Mouse (Mus musculus) CH12.LX (cell line): ENCODE data around the gene Rab3a. TPM values are rescaled to one million over a fixed set of nuclear protein-coding genes. Genes with fewer than 3 reads are reported as not detected.

Experiments used
- DNase-seq: peaks from one replicate; pipeline ENCODE4 v3.0.0-alpha.2; 2013; ENCODE audit errors: extremely low read depth
- H3K27ac ChIP-seq: 2 replicates; pipeline ENCODE4 v1.5.1; 2012; ENCODE audit warnings: low read depth, mild to moderate bottlenecking, control low read depth, moderate library complexity; ENCODE audit not compliant: insufficient read depth
- H3K27me3 ChIP-seq: replicated peaks from 2 replicates; pipeline ENCODE3; 2012; ENCODE audit warnings: inconsistent platforms
- H3K36me3 ChIP-seq, 2 experiments: replicated peaks in 1 of 2; 2 replicates each; pipeline versions ENCODE3 to v1.6.1; 2012; ENCODE audit warnings: inconsistent platforms in 1 of 2, low read length in 1 of 2, mild to moderate bottlenecking in 1 of 2, mixed read lengths in 1 of 2, moderate library complexity in 1 of 2; ENCODE audit not compliant: control insufficient read depth in 1 of 2, insufficient read depth in 1 of 2
- H3K4me1 ChIP-seq, 2 experiments: 2 replicates each; pipeline ENCODE4 v1.6.1; 2012; ENCODE audit warnings: inconsistent platforms in 1 of 2, moderate library complexity in 1 of 2; ENCODE audit not compliant: insufficient read depth in 2 of 2, control insufficient read depth in 1 of 2
- H3K4me2 ChIP-seq: 2 replicates; pipeline ENCODE4 v1.6.1; 2012; ENCODE audit warnings: low read depth, mild to moderate bottlenecking, control low read depth; ENCODE audit not compliant: poor library complexity, insufficient read depth, severe bottlenecking
- H3K4me3 ChIP-seq, 3 experiments: fragments of 150-350 bp in 1 of 3; sonication (generic) in 1 of 3; replicated peaks in 1 of 3; 2 replicates each; pipeline versions ENCODE3 to v1.5.1; 2011 to 2012; ENCODE audit warnings: low read depth in 2 of 3, low read length in 2 of 3, mild to moderate bottlenecking in 2 of 3, moderate library complexity in 2 of 3, control low read depth in 1 of 3, improper control_type of control experiment in 1 of 3, inconsistent platforms in 1 of 3, mixed read lengths in 1 of 3; ENCODE audit not compliant: poor library complexity in 1 of 3
- H3K79me2 ChIP-seq: replicated peaks from 2 replicates; pipeline ENCODE4 v1.6.1; 2012; ENCODE audit warnings: mild to moderate bottlenecking, moderate library complexity; ENCODE audit not compliant: control insufficient read depth, poor library complexity, insufficient read depth, severe bottlenecking; ENCODE audit errors: extremely low read depth
- H3K9ac ChIP-seq: 2 replicates; pipeline ENCODE4 v1.6.1; 2012; ENCODE audit warnings: low read depth, mild to moderate bottlenecking, control low read depth, moderate library complexity; ENCODE audit not compliant: insufficient read depth
- H3K9me3 ChIP-seq: replicated peaks from 2 replicates; pipeline ENCODE3; 2012; ENCODE audit warnings: low read length, inconsistent platforms, mixed read lengths
- BHLHE40 ChIP-seq: IDR thresholded peaks from 2 replicates; pipeline ENCODE4 v1.6.1; 2011; ENCODE audit warnings: mild to moderate bottlenecking, low read depth, low read length, improper control_type of control experiment
- CHD1 ChIP-seq: IDR thresholded peaks from 2 replicates; pipeline ENCODE4 v1.6.1; 2012; ENCODE audit warnings: low read depth, low read length, improper control_type of control experiment, inconsistent platforms
- CHD2 ChIP-seq: IDR thresholded peaks from 2 replicates; pipeline ENCODE4 v1.6.1; 2011; ENCODE audit warnings: low read length, improper control_type of control experiment
- CTCF ChIP-seq, 2 experiments: IDR thresholded peaks in 1 of 2; conservative IDR thresholded peaks in 1 of 2; 2 replicates each; pipeline ENCODE4 v1.5.1; 2011 to 2012; ENCODE audit warnings: low read depth in 2 of 2, low read length in 2 of 2, improper control_type of control experiment in 1 of 2, inconsistent platforms in 1 of 2, mild to moderate bottlenecking in 1 of 2, moderate library complexity in 1 of 2
- E2F4 ChIP-seq: IDR thresholded peaks from 2 replicates; pipeline ENCODE4 v1.6.1; 2011; ENCODE audit warnings: low read depth, low read length, improper control_type of control experiment; ENCODE audit not compliant: insufficient replicate concordance
- ELF1 ChIP-seq: IDR thresholded peaks from 2 replicates; pipeline ENCODE4 v1.6.1; 2014; ENCODE audit warnings: low read depth, mild to moderate bottlenecking, inconsistent platforms, low read length, improper control_type of control experiment
- EP300 ChIP-seq: IDR thresholded peaks from 2 replicates; pipeline ENCODE4 v1.6.1; 2011; ENCODE audit warnings: low read length, improper control_type of control experiment
- ETS1 ChIP-seq: conservative IDR thresholded peaks from 2 replicates; pipeline ENCODE4 v1.6.1; 2012; ENCODE audit warnings: low read depth, mild to moderate bottlenecking, inconsistent platforms, low read length, improper control_type of control experiment, moderate library complexity
- GABPA ChIP-seq: IDR thresholded peaks from 2 replicates; pipeline ENCODE4 v1.6.1; 2012; ENCODE audit warnings: low read depth, low read length, improper control_type of control experiment, inconsistent platforms; ENCODE audit not compliant: insufficient replicate concordance
- HCFC1 ChIP-seq: IDR thresholded peaks from 2 replicates; pipeline ENCODE4 v1.6.1; 2012; ENCODE audit warnings: low read depth, mild to moderate bottlenecking, inconsistent platforms, low read length, improper control_type of control experiment
- IRF4 ChIP-seq: IDR thresholded peaks from 2 replicates; pipeline ENCODE4 v1.6.1; 2014; ENCODE audit warnings: low read depth, mild to moderate bottlenecking, inconsistent platforms, low read length, improper control_type of control experiment
- JUN ChIP-seq: IDR thresholded peaks from 2 replicates; pipeline ENCODE4 v1.6.1; 2011; ENCODE audit warnings: low read depth, mild to moderate bottlenecking, low read length, improper control_type of control experiment, moderate library complexity; ENCODE audit not compliant: insufficient read depth
- JUND ChIP-seq: conservative IDR thresholded peaks from 2 replicates; pipeline ENCODE4 v1.6.1; 2011; ENCODE audit warnings: low read depth, low read length, improper control_type of control experiment
- KAT2A ChIP-seq: IDR thresholded peaks from 2 replicates; pipeline ENCODE4 v1.6.1; 2012; ENCODE audit warnings: low read length, improper control_type of control experiment, inconsistent platforms; ENCODE audit not compliant: insufficient replicate concordance
- MAFK ChIP-seq: IDR thresholded peaks from 2 replicates; pipeline ENCODE4 v1.6.1; 2011; ENCODE audit warnings: low read length, improper control_type of control experiment; ENCODE audit not compliant: insufficient replicate concordance
- MAX ChIP-seq: IDR thresholded peaks from 2 replicates; pipeline ENCODE4 v1.6.1; 2011; ENCODE audit warnings: low read length, improper control_type of control experiment
- MAZ ChIP-seq: IDR thresholded peaks from 2 replicates; pipeline ENCODE4 v1.6.1; 2012; ENCODE audit warnings: low read depth, mild to moderate bottlenecking, inconsistent platforms, low read length, improper control_type of control experiment, moderate library complexity
- MEF2A ChIP-seq: IDR thresholded peaks from 2 replicates; pipeline ENCODE4 v1.6.1; 2014; ENCODE audit warnings: low read depth, mild to moderate bottlenecking, inconsistent platforms, low read length, improper control_type of control experiment, borderline replicate concordance
- MXI1 ChIP-seq: IDR thresholded peaks from 2 replicates; pipeline ENCODE4 v1.6.1; 2011; ENCODE audit warnings: mild to moderate bottlenecking, low read depth, low read length, improper control_type of control experiment
- MYC ChIP-seq: IDR thresholded peaks from 2 replicates; pipeline ENCODE4 v1.6.1; 2011; ENCODE audit warnings: low read depth, mild to moderate bottlenecking, improper control_type of control experiment, low read length
- NELFE ChIP-seq: IDR thresholded peaks from 2 replicates; pipeline ENCODE4 v1.6.1; 2011; ENCODE audit warnings: low read depth, low read length, improper control_type of control experiment
- NRF1 ChIP-seq: IDR thresholded peaks from 2 replicates; pipeline ENCODE4 v1.6.1; 2014; ENCODE audit warnings: low read depth, mild to moderate bottlenecking, inconsistent platforms, low read length, improper control_type of control experiment, moderate library complexity
- PAX5 ChIP-seq: IDR thresholded peaks from 2 replicates; pipeline ENCODE4 v1.6.1; 2012; ENCODE audit warnings: low read length, inconsistent platforms, mixed read lengths
- POLR2A ChIP-seq: IDR thresholded peaks from 2 replicates; pipeline ENCODE4 v1.6.1; 2011; ENCODE audit warnings: low read depth, mild to moderate bottlenecking, improper control_type of control experiment, low read length
- POLR2AphosphoS2 ChIP-seq: IDR thresholded peaks from 2 replicates; pipeline ENCODE4 v1.6.1; 2011; ENCODE audit warnings: low read depth, low read length, improper control_type of control experiment
- RAD21 ChIP-seq: IDR thresholded peaks from 2 replicates; pipeline ENCODE4 v1.6.1; 2011; ENCODE audit warnings: low read depth, mild to moderate bottlenecking, low read length, improper control_type of control experiment, moderate library complexity
- RCOR1 ChIP-seq: conservative IDR thresholded peaks from 2 replicates; pipeline ENCODE4 v1.6.1; 2012; ENCODE audit warnings: low read depth, mild to moderate bottlenecking, inconsistent platforms, low read length, improper control_type of control experiment
- SIN3A ChIP-seq: IDR thresholded peaks from 2 replicates; pipeline ENCODE4 v1.6.1; 2012; ENCODE audit warnings: low read length, improper control_type of control experiment, inconsistent platforms
- SMC3 ChIP-seq: IDR thresholded peaks from 2 replicates; pipeline ENCODE4 v1.6.1; 2011; ENCODE audit warnings: low read depth, low read length, improper control_type of control experiment
- TBP ChIP-seq: conservative IDR thresholded peaks from 2 replicates; pipeline ENCODE4 v1.6.1; 2011; ENCODE audit warnings: low read depth, low read length, improper control_type of control experiment
- TCF12 ChIP-seq: IDR thresholded peaks from 2 replicates; pipeline ENCODE4 v1.6.1; 2014; ENCODE audit warnings: low read depth, mild to moderate bottlenecking, inconsistent platforms, low read length, improper control_type of control experiment
- UBTF ChIP-seq: IDR thresholded peaks from 2 replicates; pipeline ENCODE4 v1.6.1; 2012; ENCODE audit warnings: low read depth, mild to moderate bottlenecking, inconsistent platforms, low read length, improper control_type of control experiment, moderate library complexity
- USF1 ChIP-seq: IDR thresholded peaks from 2 replicates; pipeline ENCODE4 v1.6.1; 2014; ENCODE audit warnings: low read depth, mild to moderate bottlenecking, inconsistent platforms, low read length, improper control_type of control experiment
- USF2 ChIP-seq: conservative IDR thresholded peaks from 2 replicates; pipeline ENCODE4 v1.6.1; 2011; ENCODE audit warnings: low read depth, low read length, improper control_type of control experiment
- ZC3H11A ChIP-seq: IDR thresholded peaks from 2 replicates; pipeline ENCODE4 v1.6.1; 2012; ENCODE audit warnings: low read depth, mild to moderate bottlenecking, inconsistent platforms, low read length, improper control_type of control experiment
- ZKSCAN1 ChIP-seq: IDR thresholded peaks from 2 replicates; pipeline ENCODE4 v1.6.1; 2012; ENCODE audit warnings: low read depth, inconsistent platforms, low read length, improper control_type of control experiment, borderline replicate concordance
- ZMIZ1 ChIP-seq: IDR thresholded peaks from 2 replicates; pipeline ENCODE4 v1.6.1; 2012; ENCODE audit warnings: low read depth, mild to moderate bottlenecking, inconsistent platforms, low read length, improper control_type of control experiment
- ZNF384 ChIP-seq: IDR thresholded peaks from 2 replicates; pipeline ENCODE4 v1.6.1; 2012; ENCODE audit warnings: low read depth, low read length, improper control_type of control experiment, inconsistent platforms
- dilution Hi-C: fragments of 300-500 bp; cut with MboI; formaldehyde crosslinking; loops from 2 replicates; pipeline ENCODE4 v1.14.3; 2020; ENCODE audit warnings: low sequenced_read_pairs; ENCODE audit not compliant: extremely low pct_unique_long_range_greater_than_20kb, extremely low pct_ligation_motif_present
- in situ Hi-C: fragments of 300-500 bp; cut with MboI; formaldehyde crosslinking; loops from 3 replicates; pipeline ENCODE4 v1.14.3; 2019; ENCODE audit warnings: low sequenced_read_pairs, low pct_ligation_motif_present, low pct_unique_long_range_greater_than_20kb, mixed read lengths
- polyA plus RNA-seq: library from polyadenylated mRNA; unstranded; fragments of >175 nt; gene quantifications from 2 replicates; pipeline ENCODE4 v1.2.1, GENCODE M21; 2012; ENCODE audit warnings: low read depth; ENCODE audit not compliant: insufficient read length
- total RNA-seq, 2 experiments: library from RNA; depleted of rRNA; stranded (reverse); fragments of 300-350 nt in 1 of 2; fragments of >200 nt in 1 of 2; gene quantifications; 2 replicates each; pipeline ENCODE4 v1.2.3; 2012 to 2014

The Rab3a gene
- total and polyA plus RNA-seq, 3 experiments, result 0.87 to 1.9 (median 0.99) TPM

DNA sequence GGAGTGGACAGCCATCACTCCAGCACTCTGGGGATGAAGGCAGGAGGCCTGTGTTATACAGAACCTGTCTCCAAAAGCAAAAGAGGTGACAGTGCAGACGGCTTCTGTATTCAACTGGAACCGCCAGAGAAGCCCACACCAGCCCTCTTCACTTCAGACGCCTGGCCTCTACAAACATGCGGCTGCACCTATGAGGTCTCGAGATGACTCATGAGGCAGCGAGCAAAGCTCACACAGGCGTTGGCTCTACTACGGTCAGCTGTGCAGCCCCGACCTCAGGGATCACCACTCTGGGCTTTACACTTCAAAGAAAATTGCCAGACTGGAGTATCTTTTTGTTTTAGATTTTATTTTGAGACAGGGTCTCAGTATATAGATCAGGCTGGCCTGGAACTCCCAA lies 18.4 kb downstream of the Rab3a start:
- Histone ChIP-seq H3K79me2 (peaks cover 7% of the 10 kb centered on the region; the same call in 1 of the 2 replicates), H3K9ac (0 out of 2 replicates have a peak overlapping the region, but pooled peaks have one; percentile 6), H3K4me2 (peak overlapping the region; percentile 18), H3K4me1 (peaks cover 54 to 77% of the 10 kb centered on the region in 2 experiments), H3K27ac (peak overlapping the region; percentile 83), H3K4me3 (no peak overlapping the region), H3K27me3 (no peaks in the 10 kb centered on the region), H3K36me3 (peaks cover 32 to 59% of the 10 kb centered on the region in 2 experiments), H3K9me3 (no peaks in the 10 kb centered on the region)
- no peak for TF ChIP-seq ZMIZ1
- TF ChIP-seq KAT2A, result no peak
- no peak for TF ChIP-seq ZKSCAN1
- no peak for TF ChIP-seq E2F4
- no peak; the same call in 1 of the 2 replicates for TF ChIP-seq RAD21
- 0 out of 2 replicates have a peak, but pooled peaks have one; percentile 54 for TF ChIP-seq MEF2A
- no peak for TF ChIP-seq USF2
- TF ChIP-seq ZC3H11A, result no peak
- no peak for TF ChIP-seq CHD1
- TF ChIP-seq PAX5, result no peak
- TF ChIP-seq EP300, result peak; percentile 80
- no peak for TF ChIP-seq HCFC1
- no peak for TF ChIP-seq ZNF384
- peak; percentile 78; the same call in 1 of the 2 replicates for TF ChIP-seq UBTF
- no peak for TF ChIP-seq RCOR1
- TF ChIP-seq SIN3A, result peak; percentile 92
- peak; percentile 97 for TF ChIP-seq IRF4
- TF ChIP-seq POLR2A, result no peak
- peak; percentile 80 for TF ChIP-seq ETS1
- peak; percentile 89 for TF ChIP-seq MXI1
- no peak for TF ChIP-seq USF1
- TF ChIP-seq JUND, result peak; percentile 88
- peak; percentile 88 for TF ChIP-seq MAX
- no peak for TF ChIP-seq NELFE
- TF ChIP-seq MAFK, result no peak
- peak; percentile 28; the same call in 1 of the 2 replicates for TF ChIP-seq ELF1
- TF ChIP-seq POLR2AphosphoS2, result no peak
- TF ChIP-seq MYC, result peak; percentile 93
- no peak for TF ChIP-seq TBP
- TF ChIP-seq TCF12, result no peak; the same call in 1 of the 2 replicates
- peak; percentile 67; the same call in 1 of the 2 replicates for TF ChIP-seq JUN
- TF ChIP-seq MAZ, result 0 out of 2 replicates have a peak, but pooled peaks have one; percentile 42
- TF ChIP-seq BHLHE40, result peak; percentile 76
- no peak for TF ChIP-seq CHD2
- TF ChIP-seq CTCF (conservative IDR thresholded peaks at IDR 0.05 in 1 of 2, IDR thresholded peaks at IDR 0.05 in 1 of 2; ENCODE audit: low read depth in 2 of 2, low read length in 2 of 2), result no peak
- no peak for TF ChIP-seq SMC3
- TF ChIP-seq GABPA, result no peak
- no peak for TF ChIP-seq NRF1
- dilution Hi-C loops (no loop called here), in situ Hi-C loops (no loop called here)
- peak; percentile 78 for DNase-seq
